8 mouse cellular contexts compared by ENCODE assay signal in the genomic region with DNA sequence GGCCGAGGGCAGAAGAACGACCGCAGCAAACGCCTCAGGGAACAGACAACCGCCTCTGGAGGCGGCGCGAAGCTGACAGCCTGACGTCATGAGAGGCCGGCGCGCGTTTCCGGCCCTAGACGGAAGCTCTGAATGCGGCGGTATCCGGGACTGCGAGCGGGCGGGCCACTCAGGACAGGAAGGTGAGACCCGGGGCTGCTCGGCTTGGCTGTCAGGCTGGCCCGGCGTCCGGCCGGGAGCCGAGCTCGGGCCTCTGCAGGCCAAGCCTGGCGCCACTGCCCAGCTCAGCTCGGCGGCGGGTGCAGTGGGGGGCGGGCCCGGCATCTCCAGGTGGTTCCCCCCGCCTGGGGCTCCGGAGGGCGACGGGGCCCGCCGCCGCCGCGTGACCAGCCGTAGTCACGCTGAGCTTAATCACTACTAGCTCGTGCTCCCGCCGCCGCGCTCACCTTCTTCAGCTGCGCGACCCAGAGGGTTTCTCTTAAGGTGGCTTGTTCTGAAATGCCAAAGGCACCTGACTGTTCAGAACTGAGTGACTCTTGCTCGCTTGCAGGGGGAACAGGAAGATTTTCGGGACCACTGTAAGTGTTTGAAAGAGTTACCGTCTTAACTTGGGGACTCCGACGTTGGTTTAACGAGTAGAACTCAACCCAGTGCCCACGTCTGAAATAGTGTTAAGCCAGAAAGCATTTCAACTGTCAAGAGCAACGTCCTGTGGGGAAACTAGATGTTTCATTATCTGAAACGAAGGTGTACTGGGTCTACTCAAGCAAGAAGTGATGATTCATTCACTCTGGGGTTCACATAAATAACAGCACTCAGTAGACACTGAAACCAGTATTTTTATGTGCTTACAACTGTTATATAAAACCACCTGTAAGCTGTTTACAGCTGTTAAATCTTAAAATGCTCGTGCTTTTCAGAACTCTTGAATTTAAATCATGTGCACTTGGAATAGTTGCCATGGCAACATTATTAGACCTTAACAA. TPM values are rescaled to one million over a fixed set of nuclear protein-coding genes. Genes with fewer than 3 reads are reported as not detected.
DNase-seq lines count a peak whose midpoint lies in the region; ATAC-seq and TF ChIP-seq lines count a peak whose summit lies in the region.

A gene (minus strand): TSS at position 73 of the 986 bp plus-strand sequence.
A gene (plus strand): TSS at position 174 of the 986 bp plus-strand sequence.

- peak; percentile 59; the same call in 1 of the 2 replicates for TF ChIP-seq POLR2A in bone marrow, adult 2 months (IDR thresholded peaks at IDR 0.05; ENCODE audit: borderline replicate concordance, control insufficient read depth, low read depth, low read length)
- peak; percentile 41; the same call in 1 of the 2 replicates for TF ChIP-seq POLR2A in liver, adult 2 months (IDR thresholded peaks at IDR 0.05; ENCODE audit: extremely low read depth, insufficient read depth, low read length)

- no peaks in the 10 kb centered on the region for H3K9me3 ChIP-seq in embryonic facial prominence, embryonic 14.5 days (ENCODE audit: control insufficient read depth, low read length)
- H3K9me3 ChIP-seq in kidney, embryonic 14.5 days (ENCODE audit: control insufficient read depth, low read length): no peaks in the 10 kb centered on the region

- H3K36me3 ChIP-seq in embryonic facial prominence, embryonic 14.5 days (ENCODE audit: control insufficient read depth, insufficient read depth, low read length): peaks cover 5% of the 10 kb centered on the region; the same call in 1 of the 2 replicates
- H3K36me3 ChIP-seq in kidney, embryonic 14.5 days (ENCODE audit: control insufficient read depth, insufficient read depth, low read length): peaks cover 14% of the 10 kb centered on the region; the same call in 1 of the 2 replicates
- peaks cover 3% of the 10 kb centered on the region for H3K36me3 ChIP-seq in liver, adult 2 months (ENCODE audit: control insufficient read depth, insufficient read depth, low read length)

- H3K79me2 ChIP-seq in liver, adult 2 months (ENCODE audit: control insufficient read depth, insufficient read depth, low read length): peaks cover 3% of the 10 kb centered on the region; the same call in 1 of the 2 replicates

- peak within 1 kb of the TSS; percentile 53 for H3K4me2 ChIP-seq in embryonic facial prominence, embryonic 14.5 days (ENCODE audit: low read depth, low read length)
- peak within 1 kb of the TSS; percentile 85 for H3K4me2 ChIP-seq in kidney, embryonic 14.5 days (replicated peaks; ENCODE audit: low read depth, low read length)

- H3K27me3 ChIP-seq in embryonic facial prominence, embryonic 14.5 days (replicated peaks; ENCODE audit: control insufficient read depth, insufficient read depth, low read length): no peaks in the 10 kb centered on the region
- no peaks in the 10 kb centered on the region for H3K27me3 ChIP-seq in kidney, embryonic 14.5 days (ENCODE audit: control insufficient read depth, insufficient read depth, low read length)
- H3K27me3 ChIP-seq in liver, adult 2 months (ENCODE audit: control insufficient read depth, insufficient read depth, low read length): no peaks in the 10 kb centered on the region

- ATAC-seq in embryonic facial prominence, embryonic 14.5 days (ENCODE audit: low read depth): peak; percentile 98
- peak; percentile 96 for ATAC-seq in kidney, embryonic 14.5 days (ENCODE audit: low FRiP score, low TSS enrichment)
- peak; percentile 82 for ATAC-seq in monocyte, adult 5-6 weeks (replicated peaks; ENCODE audit: insufficient number of reproducible peaks, low FRiP score, low TSS enrichment, poor library complexity, severe bottlenecking)

- peaks cover 2% of the 10 kb centered on the region; the same call in 1 of the 2 replicates for H3K4me1 ChIP-seq in bone marrow, adult 2 months (ENCODE audit: control insufficient read depth, insufficient read depth, low read length)
- peaks cover 6% of the 10 kb centered on the region; the same call in 1 of the 2 replicates for H3K4me1 ChIP-seq in embryonic facial prominence, embryonic 14.5 days (ENCODE audit: control insufficient read depth, insufficient read depth, low read length)
- H3K4me1 ChIP-seq in kidney, embryonic 14.5 days (ENCODE audit: control insufficient read depth, insufficient read depth, low read length): peaks cover 9% of the 10 kb centered on the region; the same call in 1 of the 2 replicates
- peaks cover 13% of the 10 kb centered on the region for H3K4me1 ChIP-seq in liver, adult 2 months (ENCODE audit: control insufficient read depth, insufficient read depth, low read length)

- H3K27ac ChIP-seq in bone marrow, adult 2 months (ENCODE audit: control insufficient read depth, insufficient read depth, low read depth, low read length, poor library complexity): peak within 1 kb of the TSS; percentile 98
- H3K27ac ChIP-seq in embryonic facial prominence, embryonic 14.5 days (replicated peaks; ENCODE audit: low read depth, low read length): peak within 1 kb of the TSS; percentile 90
- peak within 1 kb of the TSS; percentile 79 for H3K27ac ChIP-seq in kidney, embryonic 14.5 days (ENCODE audit: low read depth, low read length)
- peak within 1 kb of the TSS; percentile 82 for H3K27ac ChIP-seq in liver, adult 2 months (replicated peaks; ENCODE audit: insufficient read depth, low read depth, low read length)

- peak; percentile 95 for DNase-seq in A20 (ENCODE audit: low read depth, low spot score)
- DNase-seq in embryonic facial prominence, embryonic 14.5 days (ENCODE audit: low spot score): peak; percentile 94
- peak; percentile 90 to 92 for DNase-seq in heart, adult 9 months (ENCODE audit: low spot score in 2 of 2)
- DNase-seq in liver, adult 2 months (ENCODE audit: extremely low read depth, low read depth, low spot score): peak; percentile 72
- peak; percentile 90 to 91 for DNase-seq in spleen, postnatal 36 days (ENCODE audit: low spot score in 2 of 2)

- no peak for TF ChIP-seq CTCF in bone marrow, adult 2 months (IDR thresholded peaks at IDR 0.05; ENCODE audit: control insufficient read depth, insufficient read depth, low read length)
- TF ChIP-seq CTCF in liver, adult 2 months (IDR thresholded peaks at IDR 0.05; ENCODE audit: low read depth, low read length): no peak

- under 1% methylated on average over 63 of the region's 63 CpGs for WGBS in bone marrow, adult 2 months
- WGBS in embryonic facial prominence, embryonic 14.5 days: under 1% methylated on average over 18 of the region's 63 CpGs
- WGBS in kidney, embryonic 14.5 days: under 1% methylated on average over 63 of the region's 63 CpGs
- WGBS in liver, adult 2 months: under 1% methylated on average over 63 of the region's 63 CpGs

- peak within 1 kb of the TSS; percentile 85 for H3K4me3 ChIP-seq in bone marrow, adult 2 months (replicated peaks; ENCODE audit: control insufficient read depth, low read depth, low read length)
- peak within 1 kb of the TSS; percentile 82 for H3K4me3 ChIP-seq in embryonic facial prominence, embryonic 14.5 days (ENCODE audit: low read depth, low read length)
- H3K4me3 ChIP-seq in kidney, embryonic 14.5 days (ENCODE audit: low read length): peak within 1 kb of the TSS; percentile 72
- H3K4me3 ChIP-seq in liver, adult 2 months (ENCODE audit: insufficient read depth, low read depth, low read length): peak within 1 kb of the TSS; percentile 96

- peak within 1 kb of the TSS; percentile 90 for H3K9ac ChIP-seq in embryonic facial prominence, embryonic 14.5 days (ENCODE audit: low read depth, low read length)
- peak within 1 kb of the TSS; percentile 85 for H3K9ac ChIP-seq in kidney, embryonic 14.5 days (ENCODE audit: low read depth, low read length)
- peak within 1 kb of the TSS; percentile 94 for H3K9ac ChIP-seq in liver, adult 2 months (ENCODE audit: low read depth, low read length)

RNA-seq across cellular contexts. Expression of the first gene that starts in this region (rescaled TPM):
- not detected in 2 replicates for polyA plus RNA-seq in bone marrow, adult 2 months (2011; ENCODE audit: insufficient read depth, insufficient read length, low replicate concordance, missing spikeins)
- polyA plus RNA-seq in embryonic facial prominence, embryonic 14.5 days (2014; fragmentation: Nextera tagmentation; extraction: Ambion mirVana): 17.8 and 23.9 TPM in 2 replicates
- polyA plus RNA-seq in kidney, embryonic 14.5 days (2014; fragmentation: Nextera tagmentation; extraction: Ambion mirVana): 21.1 and 25.9 TPM in 2 replicates
- total RNA-seq in liver, adult 2 months (2014; rRNA removed): 0.54 and 1.0 TPM in 2 replicates
- 0.15 and 0.37 TPM in 2 replicates for polyA plus RNA-seq in liver, adult 2 months (2012; rRNA removed)
- total RNA-seq in monocyte, adult 5-6 weeks (2017): 3.3 to 8.5 TPM (median 4.2 TPM) in 3 replicates

RNA-seq across cellular contexts. Expression of the second gene that starts in this region (rescaled TPM):
- 3.5 and 7.1 TPM in 2 replicates for polyA plus RNA-seq in bone marrow, adult 2 months (2011; ENCODE audit: insufficient read depth, insufficient read length, low replicate concordance, missing spikeins)
- 9.8 and 10.6 TPM in 2 replicates for polyA plus RNA-seq in embryonic facial prominence, embryonic 14.5 days (2014; fragmentation: Nextera tagmentation; extraction: Ambion mirVana)
- 11.9 and 12.1 TPM in 2 replicates for polyA plus RNA-seq in kidney, embryonic 14.5 days (2014; fragmentation: Nextera tagmentation; extraction: Ambion mirVana)
- total RNA-seq in liver, adult 2 months (2014; rRNA removed): 1.8 and 2.0 TPM in 2 replicates
- polyA plus RNA-seq in liver, adult 2 months (2012; rRNA removed): 1.2 and 1.6 TPM in 2 replicates
- 15.3 to 22.6 TPM (median 18.9 TPM) in 3 replicates for total RNA-seq in monocyte, adult 5-6 weeks (2017)

Comparison
In these comparisons a context has a peak if more than half of its experiments do, and no peak if none do; other contexts are left out.
1. Peak in every context shown above with its lines: DNase-seq, ATAC-seq, H3K4me3 ChIP-seq and H3K27ac ChIP-seq.